Mouse (Mus musculus): ENCODE measurements at regions not wholly inside any gene's neighbourhood (a gene's known extent, or its start where the extent isn't known, plus 50 kb on each side); places are given as distances from the start of the nearest gene placed in this dataset.
A peak's percentile ranks its signal among the peaks of the same experiment; 100 is the strongest.

DNA sequence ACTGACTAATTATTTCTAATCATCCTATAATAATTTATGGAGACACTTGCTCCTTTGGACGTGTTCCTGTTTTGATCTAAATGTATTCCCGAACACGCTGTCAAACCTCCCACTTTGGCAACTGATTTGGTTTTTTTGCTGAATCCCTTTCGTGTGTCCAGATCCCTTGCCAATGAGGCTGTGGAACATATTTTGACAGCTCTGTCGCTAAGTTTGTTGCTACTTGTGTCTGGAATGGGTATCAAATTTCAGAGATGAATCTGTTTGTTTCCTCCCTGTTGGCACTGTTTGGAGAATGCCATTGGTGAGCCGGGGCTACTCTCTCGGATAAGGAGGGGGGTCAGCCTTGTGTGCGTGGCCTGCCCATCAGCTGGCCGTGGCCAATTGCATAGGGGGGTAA is 277.2 kb upstream of the Tshz3 start:
- DNase-seq (ENCODE audit: low spot score): no peak

- no peak for DNase-seq (ENCODE audit: low spot score)
Measured at GRCm38 (mm10) chr7:36449181-36449915, 248.6 kb upstream of the Tshz3 start.

GRCm38 (mm10) chr7:36453816-36454215 is 244.1 kb upstream of the Tshz3 start:
- no peak for DNase-seq (ENCODE audit: low spot score)

- DNase-seq (ENCODE audit: low spot score): no peak
Measured at GRCm38 (mm10) chr7:36456080-36456479, 241.8 kb upstream of the Tshz3 start.

- DNase-seq (ENCODE audit: low spot score): peak; percentile 46
Measured at GRCm38 (mm10) chr7:36462422-36462833, 235.5 kb upstream of the Tshz3 start.

- no peak for DNase-seq (ENCODE audit: low spot score)
Measured at GRCm38 (mm10) chr7:36469386-36469785, 228.5 kb upstream of the Tshz3 start.

DNA sequence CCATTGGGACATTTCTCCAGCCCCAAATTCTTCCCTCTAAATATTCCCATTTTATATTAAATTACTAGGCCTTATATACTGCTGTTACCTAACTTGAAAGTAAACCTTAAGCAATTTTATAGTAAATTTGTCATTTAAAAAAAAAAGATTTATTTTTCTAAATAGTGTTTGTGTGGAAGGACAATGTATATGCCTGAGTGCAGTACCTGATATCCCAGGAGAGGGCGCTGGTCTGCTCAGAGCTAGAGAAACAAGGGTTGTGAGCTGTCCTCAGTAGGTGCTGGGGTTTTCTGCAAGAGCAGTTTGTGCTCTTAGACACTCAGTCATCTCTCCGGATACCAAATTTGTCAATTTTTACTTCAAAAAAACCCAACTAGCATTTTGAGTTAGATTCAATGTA is 224.4 kb upstream of the Tshz3 start:
- no peak for DNase-seq (ENCODE audit: low spot score)

GRCm38 (mm10) chr7:36476434-36476833 is 221.5 kb upstream of the Tshz3 start:
- DNase-seq (ENCODE audit: low spot score): no peak

- DNase-seq (ENCODE audit: low spot score): no peak
Measured at GRCm38 (mm10) chr7:36476851-36477644, 220.9 kb upstream of the Tshz3 start.

DNA sequence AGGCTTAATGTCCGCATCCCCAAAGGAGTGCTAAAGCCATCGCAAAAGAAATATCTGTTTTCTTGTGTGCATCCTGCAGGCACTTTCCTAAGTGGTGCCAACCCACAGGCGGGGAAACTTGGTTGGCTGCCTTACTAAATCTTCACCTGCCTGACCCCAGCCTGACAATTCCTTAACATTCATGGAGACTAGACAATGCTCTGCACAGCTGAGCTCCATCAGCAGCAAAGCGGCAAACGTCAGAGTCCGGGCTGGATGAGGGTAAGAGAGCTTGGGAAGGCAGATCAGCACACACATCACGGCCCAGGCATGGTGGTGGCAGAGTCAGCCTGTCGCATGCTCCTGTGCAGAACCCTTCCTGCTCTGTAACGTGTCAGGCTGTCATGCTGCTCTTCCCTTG is 209.8 kb upstream of the Tshz3 start:
- DNase-seq (ENCODE audit: low spot score): no peak

- no peak for DNase-seq (ENCODE audit: low spot score)
Measured at GRCm38 (mm10) chr7:36491173-36491581, 206.7 kb upstream of the Tshz3 start.

DNA sequence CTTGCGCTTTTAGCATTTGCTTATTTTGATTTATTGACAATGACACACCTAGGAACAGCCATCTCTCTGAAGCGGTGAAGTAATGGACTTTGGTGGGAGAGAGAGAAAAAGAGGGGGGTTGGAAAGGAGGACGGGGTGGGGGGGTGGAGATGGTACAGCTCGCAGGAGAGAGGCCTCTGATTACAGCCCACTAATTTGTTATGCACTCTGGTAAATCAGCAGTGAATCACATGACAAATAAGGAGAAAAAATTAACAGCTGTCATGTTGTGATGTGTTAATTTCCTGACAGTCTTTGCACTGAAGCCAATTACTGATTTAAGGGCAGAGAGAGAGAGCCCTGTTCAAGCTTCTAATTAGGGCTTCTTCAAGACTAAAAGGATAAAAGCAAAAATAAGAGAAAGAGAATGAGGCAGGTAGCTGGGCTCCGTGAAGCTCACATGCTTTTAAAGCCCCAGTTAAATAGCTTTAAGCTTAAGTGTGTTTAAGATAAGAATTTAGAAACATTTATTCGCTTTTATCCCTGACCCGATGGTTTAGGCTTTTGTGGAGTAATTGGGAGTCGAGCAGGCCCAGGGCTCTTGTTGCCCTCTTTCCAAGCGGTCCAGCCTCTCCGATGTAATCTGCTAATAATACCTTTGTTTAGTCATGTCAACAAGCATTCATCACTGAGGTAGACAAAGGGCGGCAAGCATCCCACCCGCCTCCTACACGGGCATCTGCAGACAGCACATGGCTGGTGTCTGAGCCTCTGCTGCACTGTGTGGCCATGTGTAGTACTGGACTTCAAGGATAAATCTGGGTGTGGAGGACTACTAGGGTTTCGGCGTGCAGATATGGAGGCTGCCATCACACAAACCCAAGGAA is 193.7 kb upstream of the Tshz3 start:
- DNase-seq (ENCODE audit: low spot score): no peak

DNA sequence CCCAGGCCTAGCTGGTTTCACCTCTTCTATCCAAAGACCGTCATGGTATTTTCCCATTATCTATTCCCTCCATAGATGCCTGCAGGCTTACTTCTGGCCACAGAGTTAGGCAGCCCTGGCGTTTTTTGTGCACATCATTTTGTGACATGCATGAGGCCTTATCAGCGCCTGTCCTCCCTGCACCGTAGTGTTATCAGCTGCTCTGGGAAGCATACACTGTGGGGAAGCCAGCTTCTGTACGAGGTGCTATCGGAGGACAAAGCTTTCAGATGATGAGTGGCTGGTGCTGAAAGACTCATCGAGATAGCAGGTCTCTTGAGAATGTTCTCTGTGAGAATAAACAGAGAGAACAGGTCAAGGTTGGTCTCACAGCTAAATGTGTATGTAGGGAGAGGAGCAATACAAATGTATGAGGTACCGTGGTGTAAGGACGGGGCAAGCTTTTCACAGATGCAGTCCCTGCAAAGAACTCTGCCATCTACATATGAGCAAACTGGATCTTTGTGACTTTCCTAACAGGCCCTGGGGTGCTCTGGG is 190.0 kb upstream of the Tshz3 start:
- DNase-seq (ENCODE audit: low spot score): no peak

DNA sequence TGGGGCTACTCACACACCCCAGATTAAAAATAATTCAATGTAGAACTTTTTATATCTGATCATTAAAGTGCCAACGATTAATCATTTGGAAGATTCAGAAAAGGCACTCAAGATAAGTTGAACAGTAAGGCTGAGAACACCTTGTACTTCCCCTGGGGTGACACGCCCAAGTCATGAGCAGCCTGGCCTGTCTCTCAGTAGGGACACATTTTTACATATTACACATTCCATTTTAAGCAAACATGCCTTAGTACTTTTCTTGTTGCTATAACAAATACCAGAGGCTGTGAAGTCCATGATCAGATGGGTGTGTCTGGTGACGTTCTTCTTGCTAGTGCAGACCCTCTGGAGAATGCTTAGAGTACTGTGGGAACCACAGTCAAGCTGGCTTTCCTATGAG is 184.2 kb upstream of the Tshz3 start:
- no peak for DNase-seq (ENCODE audit: low spot score)

- DNase-seq (ENCODE audit: low spot score): no peak
Measured at GRCm38 (mm10) chr7:36516094-36516663, 181.7 kb upstream of the Tshz3 start.

- DNase-seq (ENCODE audit: low spot score): no peak
Measured at GRCm38 (mm10) chr7:36519027-36519426, 178.9 kb upstream of the Tshz3 start.

DNA sequence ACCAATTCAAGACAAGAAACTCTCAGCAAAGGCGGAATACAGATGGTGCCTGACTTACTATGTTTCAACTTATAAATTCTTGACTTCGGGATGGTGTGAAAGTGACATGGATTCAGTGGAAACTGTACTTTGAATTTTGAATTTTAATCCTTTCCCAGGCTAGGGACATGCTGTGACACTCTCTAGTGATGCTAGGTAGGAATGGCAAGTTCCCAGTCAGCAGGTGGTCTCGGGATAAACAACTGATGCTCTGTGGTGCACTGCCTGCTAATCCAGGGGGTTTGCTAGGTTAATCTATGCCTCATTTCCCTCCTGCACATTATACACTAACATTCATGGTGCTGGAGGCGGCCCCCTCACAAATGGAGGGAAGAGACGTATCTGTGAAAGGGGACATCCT is 175.0 kb upstream of the Tshz3 start:
- DNase-seq (ENCODE audit: low spot score): no peak

- no peak for DNase-seq (ENCODE audit: low spot score)
Measured at GRCm38 (mm10) chr7:36526148-36526547, 171.8 kb upstream of the Tshz3 start.

DNA sequence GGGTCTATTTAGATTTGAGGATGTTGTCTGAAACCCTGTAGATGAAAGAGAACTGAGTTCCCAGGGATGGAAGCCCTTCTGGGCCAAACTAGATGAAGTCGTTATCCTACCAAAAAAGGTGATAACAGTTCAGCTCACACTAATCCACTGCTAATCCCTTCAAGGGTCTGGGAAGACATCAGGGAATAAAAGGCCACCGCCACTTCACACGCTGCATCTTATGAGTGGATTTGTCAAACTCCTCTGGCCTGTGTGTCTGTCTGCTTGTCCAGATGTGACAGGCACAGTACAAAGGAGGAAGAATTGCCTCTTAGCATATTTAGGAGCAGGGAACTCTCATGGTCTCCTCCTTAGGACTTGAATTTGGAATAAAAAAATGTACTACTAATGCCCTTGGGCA is 171.2 kb upstream of the Tshz3 start:
- DNase-seq (ENCODE audit: low spot score): no peak

GRCm38 (mm10) chr7:36529504-36530065 is 168.3 kb upstream of the Tshz3 start:
- no peak for DNase-seq (ENCODE audit: low spot score)

GRCm38 (mm10) chr7:36531559-36531958 is 166.4 kb upstream of the Tshz3 start:
- DNase-seq (ENCODE audit: low spot score): no peak

GRCm38 (mm10) chr7:36538111-36538510 is 159.8 kb upstream of the Tshz3 start:
- no peak for DNase-seq (ENCODE audit: low spot score)

Measured in lung, postnatal 25 days (tissue).